Mouse (Mus musculus): Measurements from ENCODE around the gene Rnf151. TPM values are rescaled to one million over a fixed set of nuclear protein-coding genes. Genes with fewer than 3 reads are reported as not detected.
"Not testable (repeated sequence)": the region's sequence is repeated elsewhere in the genome, so short reads cannot be mapped to it uniquely, and the experiment has no call there.

The Rnf151 gene
- polyA plus RNA-seq, 1 experiment, result 1.8 TPM

DNA sequence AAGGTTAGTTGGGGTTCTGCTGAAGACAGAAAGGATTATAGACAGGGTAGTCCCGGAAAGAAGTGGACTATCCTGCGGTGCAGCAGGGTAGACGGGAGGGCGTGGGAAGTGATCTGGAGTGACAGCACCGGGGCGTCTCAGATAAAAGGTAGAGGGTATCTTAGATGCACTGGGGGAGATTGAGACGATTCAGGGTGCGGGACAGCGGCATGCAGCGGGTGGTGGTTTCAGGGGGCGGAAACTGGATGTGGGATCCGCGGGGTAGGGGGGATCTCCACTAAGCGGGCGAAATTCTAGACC lies 6.0 kb upstream of the Rnf151 start:
- peak overlapping the region; percentile 81 for H3K4me3 ChIP-seq (ENCODE audit: insufficient read depth, poor library complexity, severe bottlenecking)
- TF ChIP-seq MAX (IDR thresholded peaks at IDR 0.05) (no peak), MYOG (IDR thresholded peaks at IDR 0.05; ENCODE audit: control insufficient read depth, extremely low read depth, insufficient read length) (no peak), CEBPB (IDR thresholded peaks at IDR 0.05; ENCODE audit: low read depth) (no peak), CTCF (IDR thresholded peaks at IDR 0.05; ENCODE audit: control insufficient read depth, insufficient read depth, insufficient read length) (no peak), USF1 (IDR thresholded peaks at IDR 0.05; ENCODE audit: low read depth) (no peak)

DNA sequence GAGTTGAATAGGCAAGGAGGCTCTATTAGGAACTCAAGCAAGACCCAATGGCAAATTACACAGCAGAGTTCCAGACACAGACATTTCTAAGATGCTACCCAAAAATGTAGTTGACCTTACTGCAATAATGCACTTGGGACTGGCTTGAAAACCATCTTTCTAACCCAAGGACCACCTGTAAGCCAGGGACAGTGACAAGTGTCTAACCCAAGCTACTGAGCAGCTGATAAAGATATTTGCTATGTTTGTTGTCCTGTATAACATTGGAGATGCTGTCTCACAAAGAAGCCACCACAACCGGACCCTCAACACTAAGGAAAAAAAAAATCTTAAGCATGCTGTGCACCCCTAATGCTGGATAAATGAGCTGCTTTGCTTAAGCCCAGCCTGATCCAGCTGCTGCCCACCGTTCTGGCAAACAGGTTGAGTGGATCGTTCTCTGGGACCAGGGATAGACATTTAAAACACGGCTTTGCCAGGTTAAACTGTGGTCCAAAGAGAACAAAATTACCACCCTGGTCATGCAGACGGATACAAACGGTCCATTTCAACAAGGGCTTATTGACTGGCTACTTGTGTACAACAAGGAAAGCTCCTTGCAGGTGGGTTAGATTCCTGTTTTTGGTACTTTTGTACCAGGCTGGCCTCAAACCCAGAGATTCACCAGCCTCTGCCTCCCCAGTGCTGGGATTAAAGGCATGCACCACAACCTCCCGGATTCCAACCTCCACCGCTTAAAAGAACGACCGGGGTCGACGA lies 5.4 kb upstream of the Rnf151 start:
- Histone ChIP-seq H3K79me2 (ENCODE audit: control insufficient read depth, insufficient read depth) (peaks cover 59% of the 10 kb centered on the region), H3K79me3 (ENCODE audit: low read depth) (peaks cover 24% of the 10 kb centered on the region), H3K4me3 (ENCODE audit: insufficient read depth, poor library complexity, severe bottlenecking) (peak overlapping the region; percentile 81), H3K36me3 (ENCODE audit: control insufficient read depth, insufficient read depth) (peaks cover 20% of the 10 kb centered on the region), H3K27me3 (ENCODE audit: control insufficient read depth, insufficient read depth, insufficient read length) (no peaks in the 10 kb centered on the region), H3ac (ENCODE audit: control insufficient read depth, insufficient read length, low read depth) (peak overlapping the region; percentile 75)
- TF ChIP-seq USF1 (IDR thresholded peaks at IDR 0.05; ENCODE audit: low read depth) (no peak), CEBPB (IDR thresholded peaks at IDR 0.05; ENCODE audit: low read depth) (no peak), MYOD1 (IDR thresholded peaks at IDR 0.05; ENCODE audit: control insufficient read depth, insufficient read length, low read depth) (no peak), FOSL1 (IDR thresholded peaks at IDR 0.05; ENCODE audit: insufficient read depth, low read length, poor library complexity, severe bottlenecking) (no peak), CTCF (IDR thresholded peaks at IDR 0.05; ENCODE audit: control insufficient read depth, insufficient read depth, insufficient read length) (no peak), MAX (IDR thresholded peaks at IDR 0.05) (no peak), MYOG (IDR thresholded peaks at IDR 0.05; ENCODE audit: control insufficient read depth, extremely low read depth, insufficient read length) (no peak)

More for the DNA sequence above, 6.0 kb upstream of the Rnf151 start:
- H3K79me2 ChIP-seq (ENCODE audit: control insufficient read depth, insufficient read depth), result peaks cover 53% of the 10 kb centered on the region
- peaks cover 24% of the 10 kb centered on the region for H3K79me3 ChIP-seq (ENCODE audit: low read depth)
- H3K36me3 ChIP-seq (ENCODE audit: control insufficient read depth, insufficient read depth), result peaks cover 19% of the 10 kb centered on the region
- H3ac ChIP-seq (ENCODE audit: control insufficient read depth, insufficient read length, low read depth), result peak overlapping the region; percentile 75
- H3K27me3 ChIP-seq (ENCODE audit: control insufficient read depth, insufficient read depth, insufficient read length), result no peaks in the 10 kb centered on the region

DNA sequence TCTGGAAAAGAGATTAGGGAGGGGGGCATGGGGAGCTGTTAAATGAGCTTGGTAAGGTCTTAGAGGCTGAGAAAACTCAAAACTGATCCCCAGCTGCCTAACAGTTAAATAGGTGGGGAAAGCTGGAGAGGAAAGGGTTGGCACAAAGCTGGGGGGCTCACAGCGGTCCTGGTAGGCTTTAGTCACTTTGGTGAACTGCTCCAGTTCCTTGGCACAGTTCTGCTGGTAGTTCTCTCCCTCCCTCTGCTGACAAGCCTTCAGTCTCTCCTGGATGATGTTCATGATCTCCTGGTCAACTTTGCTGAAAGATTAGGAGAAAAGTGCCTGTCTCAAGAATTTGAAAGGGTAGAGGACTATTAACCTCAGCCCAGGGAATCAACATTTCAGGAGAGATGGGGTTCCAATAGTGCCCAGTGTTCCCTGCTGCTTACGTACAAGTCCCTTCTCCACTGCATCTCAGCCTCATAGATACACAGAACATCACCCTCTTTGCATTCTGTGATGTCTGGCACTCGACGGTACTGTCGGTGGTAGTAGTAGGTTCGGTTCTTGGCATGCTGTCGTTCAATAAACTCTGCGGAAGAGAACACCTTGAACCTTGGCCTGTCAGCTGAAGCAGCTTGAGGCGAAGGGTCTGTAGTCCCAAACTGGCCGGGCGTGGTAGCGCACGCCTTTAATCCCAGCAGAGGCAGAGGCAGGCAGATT lies 4.5 kb upstream of the Rnf151 start:
- H3K79me2 ChIP-seq (ENCODE audit: control insufficient read depth, insufficient read depth), result peaks cover 65% of the 10 kb centered on the region
- H3K4me3 ChIP-seq (ENCODE audit: insufficient read depth, poor library complexity, severe bottlenecking), result peak overlapping the region; percentile 81
- H3K79me3 ChIP-seq (ENCODE audit: low read depth), result peaks cover 24% of the 10 kb centered on the region
- H3ac ChIP-seq (ENCODE audit: control insufficient read depth, insufficient read length, low read depth), result peak overlapping the region; percentile 48
- H3K27me3 ChIP-seq (ENCODE audit: control insufficient read depth, insufficient read depth, insufficient read length), result no peaks in the 10 kb centered on the region
- TF ChIP-seq MYOG (IDR thresholded peaks at IDR 0.05; ENCODE audit: control insufficient read depth, extremely low read depth, insufficient read length), result no peak
- no peak for TF ChIP-seq MYOD1 (IDR thresholded peaks at IDR 0.05; ENCODE audit: control insufficient read depth, insufficient read length, low read depth)
- TF ChIP-seq MAX (IDR thresholded peaks at IDR 0.05), result no peak
- TF ChIP-seq USF1 (IDR thresholded peaks at IDR 0.05; ENCODE audit: low read depth), result no peak
- no peak for TF ChIP-seq FOSL1 (IDR thresholded peaks at IDR 0.05; ENCODE audit: insufficient read depth, low read length, poor library complexity, severe bottlenecking)
- no peak for TF ChIP-seq CEBPB (IDR thresholded peaks at IDR 0.05; ENCODE audit: low read depth)
- no peak for TF ChIP-seq CTCF (IDR thresholded peaks at IDR 0.05; ENCODE audit: control insufficient read depth, insufficient read depth, insufficient read length)
- peaks cover 28% of the 10 kb centered on the region for H3K36me3 ChIP-seq (ENCODE audit: control insufficient read depth, insufficient read depth)

DNA sequence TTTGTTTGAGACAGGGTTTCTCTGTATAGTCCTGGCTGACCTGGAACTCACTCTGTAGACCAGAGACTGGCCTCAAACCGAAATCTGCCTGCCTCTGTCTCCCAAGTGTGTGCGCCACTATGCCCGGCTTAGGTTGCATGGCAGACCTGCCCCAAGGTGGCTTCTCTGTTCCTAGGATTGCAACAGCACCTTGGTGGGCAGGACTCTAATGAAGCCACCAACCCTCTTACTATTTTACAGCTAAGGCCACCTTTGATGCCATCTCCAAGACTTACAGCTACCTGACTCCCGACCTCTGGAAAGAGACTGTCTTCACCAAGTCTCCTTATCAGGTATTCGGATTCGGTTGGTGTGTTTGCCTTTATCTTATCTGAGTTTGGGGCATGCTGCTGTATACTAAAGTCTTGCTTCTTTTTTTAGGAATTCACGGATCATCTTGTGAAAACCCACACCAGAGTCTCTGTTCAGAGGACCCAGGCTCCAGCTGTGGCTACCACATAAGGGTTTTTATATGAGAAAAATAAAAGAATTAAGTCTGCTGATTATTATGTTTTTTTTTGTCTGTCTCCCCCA lies 3.6 kb upstream of the Rnf151 start:
- Histone ChIP-seq H3K79me2 (ENCODE audit: control insufficient read depth, insufficient read depth) (peaks cover 65% of the 10 kb centered on the region), H3K4me3 (ENCODE audit: insufficient read depth, poor library complexity, severe bottlenecking) (peak overlapping the region; percentile 32), H3K79me3 (ENCODE audit: low read depth) (peaks cover 24% of the 10 kb centered on the region), H3K36me3 (ENCODE audit: control insufficient read depth, insufficient read depth) (peaks cover 31% of the 10 kb centered on the region), H3ac (ENCODE audit: control insufficient read depth, insufficient read length, low read depth) (peak overlapping the region; percentile 89)
- not testable (repeated sequence) for H3K27me3 ChIP-seq (ENCODE audit: control insufficient read depth, insufficient read depth, insufficient read length)

DNA sequence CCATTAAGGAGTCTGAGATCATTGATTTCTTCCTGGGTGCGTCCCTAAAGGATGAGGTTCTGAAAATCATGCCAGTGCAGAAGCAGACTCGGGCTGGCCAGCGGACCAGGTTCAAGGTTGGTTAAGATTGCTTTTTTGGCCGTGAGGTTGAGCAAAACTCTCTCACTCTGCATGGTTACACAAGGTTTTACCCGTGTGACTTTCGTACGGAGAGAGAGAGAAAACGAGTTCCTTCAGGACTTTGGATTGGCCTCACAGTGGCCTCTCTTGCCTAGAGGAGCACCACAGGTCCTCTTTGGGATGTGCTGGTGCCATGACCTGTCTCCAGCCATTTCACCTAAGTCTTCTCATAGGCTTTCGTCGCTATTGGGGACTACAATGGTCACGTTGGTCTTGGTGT lies 2.8 kb upstream of the Rnf151 start:
- peaks cover 24% of the 10 kb centered on the region for H3K79me3 ChIP-seq (ENCODE audit: low read depth)
- H3K4me3 ChIP-seq (ENCODE audit: insufficient read depth, poor library complexity, severe bottlenecking), result peak overlapping the region; percentile 68
- H3ac ChIP-seq (ENCODE audit: control insufficient read depth, insufficient read length, low read depth), result peak overlapping the region; percentile 96
- not testable (repeated sequence) for H3K27me3 ChIP-seq (ENCODE audit: control insufficient read depth, insufficient read depth, insufficient read length)
- H3K36me3 ChIP-seq (ENCODE audit: control insufficient read depth, insufficient read depth), result peaks cover 31% of the 10 kb centered on the region
- H3K79me2 ChIP-seq (ENCODE audit: control insufficient read depth, insufficient read depth), result peaks cover 65% of the 10 kb centered on the region
